Mouse (Mus musculus): ENCODE results near the gene Rita1. TPM values are rescaled to one million over a fixed set of nuclear protein-coding genes. Genes with fewer than 3 reads are reported as not detected.
A peak's percentile ranks its signal among the peaks of the same experiment; 100 is the strongest.

The Rita1 gene
- polyA plus RNA-seq, 1 experiment from 2014 or later = 14.3 TPM

DNA sequence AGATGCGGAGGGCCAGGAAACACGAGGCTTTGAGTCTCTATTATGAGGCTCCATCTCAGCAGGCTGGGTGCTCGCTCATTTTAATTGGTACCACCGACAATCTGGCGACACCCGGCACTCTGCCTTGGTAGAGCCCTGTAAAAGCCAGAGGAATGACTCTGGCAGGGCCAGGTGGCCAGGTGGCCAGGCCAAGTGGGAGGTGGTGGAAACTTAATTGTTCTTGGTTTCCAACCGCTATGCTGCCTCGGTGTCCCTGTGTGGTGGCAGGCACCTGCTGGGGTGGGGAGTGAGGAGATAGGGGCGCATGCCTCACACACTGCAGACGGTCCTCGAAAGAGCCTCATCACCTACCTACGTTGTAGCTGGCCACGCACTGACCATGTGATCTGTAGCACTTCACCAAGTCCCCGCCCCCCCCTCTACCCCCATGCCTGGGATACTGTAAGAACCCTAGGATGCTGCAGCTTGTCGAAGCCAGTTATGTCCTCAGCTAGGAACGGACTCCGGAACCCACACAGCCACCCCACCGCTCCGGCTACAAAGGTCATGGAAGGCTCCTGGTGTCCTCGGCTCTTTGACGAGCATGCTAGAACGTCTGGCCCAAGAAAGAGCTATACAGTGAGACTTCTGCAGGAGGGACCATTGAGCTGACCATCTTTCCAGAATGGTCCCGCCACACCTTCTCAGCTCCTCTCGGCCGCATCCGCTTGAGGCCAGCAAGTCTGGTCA is 32.3 kb downstream of the Rita1 start:
- Histone ChIP-seq H3K4me3 (replicated peaks; ENCODE audit: low read depth, low read length) (no peak overlapping the region), H3K9me3 (replicated peaks; ENCODE audit: low read length) (no peaks in the 10 kb centered on the region), H3K4me1 (replicated peaks; ENCODE audit: insufficient read depth, low read length) (peaks cover 34% of the 10 kb centered on the region), H3K36me3 (ENCODE audit: insufficient read depth, low read length) (peaks cover 19% of the 10 kb centered on the region; the same call in 1 of the 2 replicates), H3K27ac (peak overlapping the region; percentile 95), H3K9ac (ENCODE audit: low read depth, low read length) (peak overlapping the region; percentile 20; the same call in 1 of the 2 replicates), H3K27me3 (ENCODE audit: insufficient read depth, low read length) (no peaks in the 10 kb centered on the region), H3K4me2 (ENCODE audit: low read length) (peak overlapping the region; percentile 38; the same call in 1 of the 2 replicates)
- TF ChIP-seq CTCF (IDR thresholded peaks at IDR 0.05; ENCODE audit: low read depth) = no peak
- ATAC-seq (replicated peaks; ENCODE audit: low FRiP score, low read depth) = no peak
- no peak for DNase-seq (ENCODE audit: low spot score)
- 66% methylated on average over 26 of the region's 26 CpGs for WGBS

DNA sequence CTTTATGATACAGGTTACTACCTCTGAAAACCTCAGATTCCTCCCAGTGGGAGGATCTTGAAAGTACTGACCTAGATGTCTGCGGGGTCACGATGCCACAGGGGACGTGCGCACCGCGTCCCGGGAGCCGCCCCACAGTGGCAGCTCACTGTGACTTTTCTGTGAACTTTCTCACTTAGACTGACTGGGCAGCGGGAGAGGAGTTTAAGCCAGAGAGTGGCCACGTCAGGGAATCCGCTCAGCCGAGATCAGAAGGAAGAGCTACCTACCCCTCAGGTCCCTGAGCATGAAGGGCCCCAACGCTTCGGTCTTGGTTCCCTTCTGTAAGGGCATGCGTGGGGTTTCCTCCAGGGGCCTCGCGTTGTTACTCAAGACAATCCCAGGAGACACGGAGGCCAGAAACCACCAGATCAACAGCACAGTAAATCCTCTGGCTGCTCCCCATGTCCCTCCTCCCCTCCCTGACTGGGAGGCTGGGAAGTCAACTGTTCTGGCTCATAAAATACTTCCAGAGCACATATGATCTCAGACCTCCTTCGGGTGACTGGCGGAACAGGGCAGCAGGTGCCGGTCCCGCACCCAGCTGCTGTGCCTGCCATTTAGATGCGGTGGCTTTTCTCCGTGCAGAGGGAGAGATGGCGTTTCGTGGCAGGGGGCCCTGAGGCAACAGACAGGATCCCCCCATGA is 33.0 kb downstream of the Rita1 start:
- H3K4me1 ChIP-seq (replicated peaks; ENCODE audit: insufficient read depth, low read length) = peaks cover 34% of the 10 kb centered on the region
- H3K9me3 ChIP-seq (replicated peaks; ENCODE audit: low read length) = no peaks in the 10 kb centered on the region
- WGBS = 4% methylated on average over 26 of the region's 26 CpGs
- peaks cover 15% of the 10 kb centered on the region; the same call in 1 of the 2 replicates for H3K36me3 ChIP-seq (ENCODE audit: insufficient read depth, low read length)
- peak overlapping the region; percentile 38 for H3K4me2 ChIP-seq (ENCODE audit: low read length)
- peak; percentile 62 for ATAC-seq (replicated peaks; ENCODE audit: low FRiP score, low read depth)
- no peaks in the 10 kb centered on the region for H3K27me3 ChIP-seq (ENCODE audit: insufficient read depth, low read length)
- peak overlapping the region; percentile 95 for H3K27ac ChIP-seq
- peak; percentile 98 for DNase-seq (ENCODE audit: low spot score)
- no peak overlapping the region for H3K4me3 ChIP-seq (replicated peaks; ENCODE audit: low read depth, low read length)
- TF ChIP-seq CTCF (IDR thresholded peaks at IDR 0.05; ENCODE audit: low read depth) = no peak
- H3K9ac ChIP-seq (ENCODE audit: low read depth, low read length) = peak overlapping the region; percentile 20; the same call in 1 of the 2 replicates

DNA sequence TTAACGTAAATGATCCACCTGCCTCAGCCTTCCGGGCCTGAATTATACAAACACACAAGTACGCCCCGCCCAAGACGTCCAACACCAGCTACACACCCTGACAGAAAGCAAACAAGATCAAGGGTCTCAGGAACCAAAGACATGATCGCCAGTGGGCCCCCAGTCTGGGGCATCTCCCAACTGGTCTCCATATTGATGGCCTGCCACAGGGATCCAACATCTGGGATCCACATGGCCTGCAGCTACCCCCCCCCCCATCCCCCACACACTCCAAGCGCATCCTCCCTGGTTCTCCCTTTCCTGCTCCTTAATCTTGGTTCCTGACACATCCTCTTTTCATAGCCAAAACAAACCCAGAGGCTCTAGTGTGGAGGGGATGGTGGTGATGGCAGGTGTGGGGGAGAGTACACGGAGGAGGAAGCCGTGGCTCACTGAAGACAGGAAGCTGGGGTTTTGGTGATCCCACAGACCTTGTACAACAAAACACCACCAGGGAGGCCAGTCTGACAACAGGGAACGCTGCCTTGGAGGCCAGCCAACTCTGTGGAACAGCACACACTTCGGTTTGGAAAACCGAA is 33.8 kb downstream of the Rita1 start:
- H3K27me3 ChIP-seq (ENCODE audit: insufficient read depth, low read length) = no peaks in the 10 kb centered on the region
- no peak for TF ChIP-seq CTCF (IDR thresholded peaks at IDR 0.05; ENCODE audit: low read depth)
- H3K36me3 ChIP-seq (ENCODE audit: insufficient read depth, low read length) = peaks cover 8% of the 10 kb centered on the region; the same call in 1 of the 2 replicates
- peak overlapping the region; percentile 38 for H3K4me2 ChIP-seq (ENCODE audit: low read length)
- DNase-seq (ENCODE audit: low spot score) (peak; percentile 95), ATAC-seq (replicated peaks; ENCODE audit: low FRiP score, low read depth) (peak; percentile 42)
- no peak overlapping the region for H3K9ac ChIP-seq (ENCODE audit: low read depth, low read length)
- H3K27ac ChIP-seq = peak overlapping the region; percentile 95
- H3K9me3 ChIP-seq (replicated peaks; ENCODE audit: low read length) = no peaks in the 10 kb centered on the region
- H3K4me1 ChIP-seq (replicated peaks; ENCODE audit: insufficient read depth, low read length) = peaks cover 34% of the 10 kb centered on the region
- WGBS = 10% methylated on average over 12 of the region's 12 CpGs
- H3K4me3 ChIP-seq (replicated peaks; ENCODE audit: low read depth, low read length) = no peak overlapping the region

DNA sequence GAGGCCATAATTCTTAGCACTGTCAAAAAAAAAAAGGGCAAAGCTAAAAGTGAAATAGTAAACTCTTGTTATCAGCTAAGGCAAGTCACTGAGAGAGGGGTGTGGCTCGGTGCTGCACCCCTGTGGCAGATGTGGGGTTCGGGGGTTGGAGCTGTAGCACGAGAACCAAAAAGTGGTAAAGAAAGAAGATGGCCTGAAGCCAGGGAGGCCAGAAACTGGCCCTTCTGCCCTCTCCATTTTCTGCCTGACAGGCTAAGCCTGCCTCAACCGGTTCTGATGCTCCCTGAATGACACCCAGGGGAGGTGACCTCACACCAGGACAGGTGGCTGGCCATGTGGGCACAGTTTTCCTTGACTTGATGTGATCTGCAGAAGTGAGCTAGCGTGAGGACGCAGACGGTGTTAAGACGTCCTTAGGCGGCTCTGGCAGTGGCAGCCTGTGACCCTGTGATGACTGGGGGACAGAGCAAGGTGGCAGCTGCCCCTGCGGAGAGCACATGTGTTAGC is 34.4 kb downstream of the Rita1 start:
- Histone ChIP-seq H3K27ac (peak overlapping the region; percentile 95), H3K4me1 (replicated peaks; ENCODE audit: insufficient read depth, low read length) (peaks cover 34% of the 10 kb centered on the region), H3K36me3 (ENCODE audit: insufficient read depth, low read length) (peaks cover 5% of the 10 kb centered on the region; the same call in 1 of the 2 replicates), H3K4me2 (ENCODE audit: low read length) (no peak overlapping the region), H3K27me3 (ENCODE audit: insufficient read depth, low read length) (no peaks in the 10 kb centered on the region), H3K4me3 (replicated peaks; ENCODE audit: low read depth, low read length) (no peak overlapping the region), H3K9me3 (replicated peaks; ENCODE audit: low read length) (no peaks in the 10 kb centered on the region), H3K9ac (ENCODE audit: low read depth, low read length) (no peak overlapping the region)
- peak; percentile 50 for TF ChIP-seq CTCF (IDR thresholded peaks at IDR 0.05; ENCODE audit: low read depth)
- DNase-seq (ENCODE audit: low spot score) (no peak), ATAC-seq (replicated peaks; ENCODE audit: low FRiP score, low read depth) (no peak)
- WGBS = 31% methylated on average over 10 of the region's 10 CpGs

DNA sequence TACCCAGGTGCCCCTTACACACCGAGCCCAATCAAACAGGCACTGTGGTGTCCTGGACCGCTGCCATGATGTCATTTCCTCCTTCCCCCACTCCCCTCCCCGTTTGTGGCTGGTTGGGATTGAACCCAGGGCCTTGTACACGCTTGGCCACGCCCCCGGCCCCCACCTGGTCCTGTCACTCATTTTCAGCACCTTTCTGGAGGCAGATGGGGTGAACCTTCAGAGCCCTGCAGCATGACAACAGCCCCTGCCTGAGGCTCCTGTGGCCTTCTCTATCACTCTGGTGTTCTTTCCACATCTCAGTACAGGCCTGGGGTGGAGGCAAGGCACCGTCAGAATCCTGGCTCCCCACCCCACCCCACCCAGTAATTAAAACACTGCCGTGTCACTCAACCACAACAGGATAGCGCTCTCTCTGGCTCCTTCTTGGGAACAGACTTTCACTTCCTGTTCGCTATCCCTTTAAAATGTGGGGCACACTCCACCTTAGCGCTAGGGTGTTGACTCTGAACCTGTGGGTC is 35.5 kb downstream of the Rita1 start:
- WGBS = 64% methylated on average over 11 of the region's 11 CpGs
- Histone ChIP-seq H3K27ac (no peak overlapping the region), H3K4me1 (replicated peaks; ENCODE audit: insufficient read depth, low read length) (peaks cover 36% of the 10 kb centered on the region), H3K9ac (ENCODE audit: low read depth, low read length) (no peak overlapping the region), H3K4me2 (ENCODE audit: low read length) (no peak overlapping the region), H3K4me3 (replicated peaks; ENCODE audit: low read depth, low read length) (no peak overlapping the region), H3K36me3 (ENCODE audit: insufficient read depth, low read length) (0 out of 2 replicates have a peak, but pooled peaks cover 5% of the 10 kb centered on the region), H3K27me3 (ENCODE audit: insufficient read depth, low read length) (no peaks in the 10 kb centered on the region), H3K9me3 (replicated peaks; ENCODE audit: low read length) (no peaks in the 10 kb centered on the region)
- no peak for TF ChIP-seq CTCF (IDR thresholded peaks at IDR 0.05; ENCODE audit: low read depth)
- DNase-seq (ENCODE audit: low spot score) = no peak
- ATAC-seq (replicated peaks; ENCODE audit: low FRiP score, low read depth) = no peak
